Mouse (Mus musculus): Measurements from ENCODE around the gene Zfp933. TPM values are rescaled to one million over a fixed set of nuclear protein-coding genes. Genes with fewer than 3 reads are reported as not detected.

Gene Zfp933
- total RNA-seq (2014; rRNA removed; ENCODE audit: low replicate concordance) (3.4 and 3.5 TPM in 2 replicates), polyA plus RNA-seq (2015; fragmentation: Nextera tagmentation; extraction: Ambion mirVana) (5.1 and 7.1 TPM in 2 replicates)

DNA sequence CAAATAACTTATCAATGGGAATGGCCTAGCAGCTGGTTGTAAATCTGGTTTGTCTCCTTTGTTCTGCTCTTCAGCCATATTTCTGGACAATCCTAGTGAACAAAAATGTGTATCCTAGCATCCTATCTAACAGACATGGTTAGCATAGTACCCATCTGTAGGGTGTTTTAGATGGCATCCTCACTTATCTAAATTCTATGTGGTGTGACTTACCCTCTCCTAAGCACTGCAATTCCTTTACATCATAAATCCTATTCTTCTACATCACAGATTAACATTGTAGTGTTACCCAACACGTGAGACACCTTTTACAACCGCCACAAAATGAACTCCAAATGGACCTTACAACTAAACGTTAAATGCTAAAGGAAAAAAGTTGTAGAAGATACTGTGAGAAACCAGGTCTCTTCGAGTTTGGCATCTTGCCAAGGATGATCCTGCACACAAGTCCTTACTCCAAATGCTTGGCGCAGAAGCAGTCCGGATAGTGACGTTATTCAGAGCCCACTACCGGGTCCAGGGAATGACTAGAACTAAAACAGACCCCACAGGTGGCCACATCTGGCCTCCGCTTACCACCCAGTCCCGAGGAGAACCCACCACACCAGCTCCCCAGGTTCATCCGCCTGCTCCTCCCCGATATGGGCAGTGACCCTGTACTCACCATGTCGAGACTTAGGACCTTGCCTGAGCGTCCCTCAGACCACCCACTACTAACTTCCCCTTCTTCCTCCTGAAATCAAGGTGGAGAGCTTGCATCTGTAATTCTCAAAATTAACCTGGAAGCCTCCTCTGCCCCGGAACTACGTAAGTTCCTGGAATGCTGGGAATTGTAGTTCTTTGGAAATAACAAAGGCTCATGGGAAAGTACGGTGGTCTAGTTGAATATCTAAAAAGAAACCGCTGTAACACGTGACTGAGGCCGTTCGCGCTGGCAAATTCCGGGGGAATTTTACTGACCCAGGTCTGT is at the start of gene Zfp933:
Gene Zfp933, minus strand, starts transcription at position 753 of the 970 bp plus-strand sequence.
- H3K4me1 ChIP-seq (ENCODE audit: control insufficient read depth, insufficient read depth): peaks cover 14% of the 10 kb centered on the region
- peaks cover 16% of the 10 kb centered on the region for H3K36me3 ChIP-seq (replicated peaks; ENCODE audit: control insufficient read depth, insufficient read depth, low read length)
- peak within 1 kb of the TSS; percentile 62 for H3K9ac ChIP-seq (replicated peaks; ENCODE audit: low read depth, low read length)
- 2% methylated on average over 23 of the region's 23 CpGs for WGBS
- H3K9me3 ChIP-seq (replicated peaks; ENCODE audit: control insufficient read depth, low read length): no peaks in the 10 kb centered on the region
- peak; percentile 97 for DNase-seq (ENCODE audit: low spot score)
- H3K4me3 ChIP-seq (ENCODE audit: low read depth, low read length): peak within 1 kb of the TSS; percentile 68
- H3K27me3 ChIP-seq (ENCODE audit: control insufficient read depth, insufficient read depth, low read length): no peaks in the 10 kb centered on the region
- H3K27ac ChIP-seq (ENCODE audit: low read depth): peak within 1 kb of the TSS; percentile 78
- H3K4me2 ChIP-seq (ENCODE audit: low read depth, low read length): peak within 1 kb of the TSS; percentile 84
- ATAC-seq (ENCODE audit: insufficient read depth, low read depth): peak; percentile 92
- TF ChIP-seq EP300 (IDR thresholded peaks at IDR 0.05; ENCODE audit: low read depth) (no peak), CTCF (IDR thresholded peaks at IDR 0.05; ENCODE audit: low read depth) (no peak)

DNA sequence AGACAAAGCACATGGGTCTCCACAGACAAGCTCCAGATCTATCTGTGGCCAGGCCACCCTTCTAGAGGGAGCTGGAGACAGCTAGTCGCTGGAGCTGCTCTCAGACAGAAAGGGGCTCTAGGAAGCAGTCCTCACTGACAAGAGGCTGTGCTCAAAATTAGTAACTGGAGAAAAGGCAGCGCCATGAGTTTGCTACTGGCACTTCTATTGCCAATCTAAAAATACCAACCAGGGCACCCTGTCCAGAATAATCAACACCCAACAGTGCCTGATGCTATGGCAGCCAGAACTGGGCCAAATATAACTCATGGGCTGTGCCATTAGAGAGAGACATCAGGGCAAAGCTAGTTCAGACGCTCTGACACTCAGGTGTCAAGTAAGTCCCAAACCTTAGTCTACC is 49.2 kb upstream of the Zfp933 start:
- no peak overlapping the region for H3K4me2 ChIP-seq (ENCODE audit: low read depth, low read length)
- H3K27ac ChIP-seq (ENCODE audit: low read depth): peak overlapping the region; percentile 98
- peaks cover 54% of the 10 kb centered on the region for H3K4me1 ChIP-seq (ENCODE audit: control insufficient read depth, insufficient read depth)
- peak overlapping the region; percentile 44; the same call in 1 of the 2 replicates for H3K9ac ChIP-seq (replicated peaks; ENCODE audit: low read depth, low read length)
- 39% methylated on average over 3 of the region's 3 CpGs for WGBS
- peak; percentile 78 for ATAC-seq (ENCODE audit: insufficient read depth, low read depth)
- TF ChIP-seq CTCF (IDR thresholded peaks at IDR 0.05; ENCODE audit: low read depth) (no peak), EP300 (IDR thresholded peaks at IDR 0.05; ENCODE audit: low read depth) (peak; percentile 86)
- no peaks in the 10 kb centered on the region for H3K27me3 ChIP-seq (ENCODE audit: control insufficient read depth, insufficient read depth, low read length)
- DNase-seq (ENCODE audit: low spot score): peak; percentile 88
- no peaks in the 10 kb centered on the region for H3K9me3 ChIP-seq (replicated peaks; ENCODE audit: control insufficient read depth, low read length)
- H3K36me3 ChIP-seq (replicated peaks; ENCODE audit: control insufficient read depth, insufficient read depth, low read length): peaks cover 75% of the 10 kb centered on the region
- H3K4me3 ChIP-seq (ENCODE audit: low read depth, low read length): no peak overlapping the region

GRCm38 (mm10) chr4:147896411-147896810 is 48.2 kb upstream of the Zfp933 start:
- no peaks in the 10 kb centered on the region for H3K27me3 ChIP-seq (ENCODE audit: control insufficient read depth, insufficient read depth, low read length)
- DNase-seq (ENCODE audit: low spot score): peak; percentile 81
- peaks cover 54% of the 10 kb centered on the region for H3K4me1 ChIP-seq (ENCODE audit: control insufficient read depth, insufficient read depth)
- no peak for TF ChIP-seq EP300 (IDR thresholded peaks at IDR 0.05; ENCODE audit: low read depth)
- TF ChIP-seq CTCF (IDR thresholded peaks at IDR 0.05; ENCODE audit: low read depth): no peak
- H3K4me2 ChIP-seq (ENCODE audit: low read depth, low read length): no peak overlapping the region
- peaks cover 78% of the 10 kb centered on the region for H3K36me3 ChIP-seq (replicated peaks; ENCODE audit: control insufficient read depth, insufficient read depth, low read length)
- 8% methylated on average over 1 of the region's 1 CpGs for WGBS
- ATAC-seq (ENCODE audit: insufficient read depth, low read depth): peak; percentile 79
- no peak overlapping the region for H3K9ac ChIP-seq (replicated peaks; ENCODE audit: low read depth, low read length)
- H3K27ac ChIP-seq (ENCODE audit: low read depth): peak overlapping the region; percentile 98
- no peak overlapping the region for H3K4me3 ChIP-seq (ENCODE audit: low read depth, low read length)
- no peaks in the 10 kb centered on the region for H3K9me3 ChIP-seq (replicated peaks; ENCODE audit: control insufficient read depth, low read length)

DNA sequence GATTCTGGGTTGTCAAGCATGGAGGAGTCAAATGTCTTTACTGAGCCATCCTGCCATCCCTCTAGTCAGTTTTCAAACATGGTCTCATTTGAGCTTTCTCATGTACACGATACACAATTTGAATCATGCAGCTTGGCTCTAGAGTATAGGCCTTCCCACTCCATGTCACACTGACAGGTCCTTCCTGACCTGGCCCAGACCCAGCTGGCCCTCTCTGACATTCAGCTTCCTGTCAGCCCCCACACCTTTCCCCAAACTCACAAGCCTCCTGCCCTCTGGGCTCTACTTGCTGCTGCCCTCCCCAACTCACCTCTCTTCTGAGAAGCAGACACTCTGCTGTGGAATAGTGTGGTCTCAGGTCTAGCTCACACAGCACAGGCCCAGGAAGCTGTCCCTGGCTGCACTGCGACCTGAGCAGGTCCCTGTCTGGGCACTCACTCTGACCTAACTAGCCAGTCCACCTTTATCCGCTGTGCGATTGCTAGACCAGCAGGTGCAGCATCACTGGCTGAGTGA is 47.7 kb upstream of the Zfp933 start:
- peaks cover 51% of the 10 kb centered on the region for H3K4me1 ChIP-seq (ENCODE audit: control insufficient read depth, insufficient read depth)

GRCm38 (mm10) chr4:147890341-147890740 is 42.2 kb upstream of the Zfp933 start:
- no peak for DNase-seq (ENCODE audit: low spot score)
- ATAC-seq (ENCODE audit: insufficient read depth, low read depth): peak; percentile 49; the same call in 1 of the 2 replicates
- no peaks in the 10 kb centered on the region for H3K27me3 ChIP-seq (ENCODE audit: control insufficient read depth, insufficient read depth, low read length)
- no peak overlapping the region for H3K4me2 ChIP-seq (ENCODE audit: low read depth, low read length)
- no peaks in the 10 kb centered on the region for H3K9me3 ChIP-seq (replicated peaks; ENCODE audit: control insufficient read depth, low read length)
- H3K36me3 ChIP-seq (replicated peaks; ENCODE audit: control insufficient read depth, insufficient read depth, low read length): peaks cover 93% of the 10 kb centered on the region
- no peak overlapping the region for H3K9ac ChIP-seq (replicated peaks; ENCODE audit: low read depth, low read length)
- H3K4me1 ChIP-seq (ENCODE audit: control insufficient read depth, insufficient read depth): peaks cover 2% of the 10 kb centered on the region; the same call in 1 of the 2 replicates
- TF ChIP-seq CTCF (IDR thresholded peaks at IDR 0.05; ENCODE audit: low read depth): no peak
- no peak for TF ChIP-seq EP300 (IDR thresholded peaks at IDR 0.05; ENCODE audit: low read depth)
- WGBS: 50% methylated on average over 6 of the region's 6 CpGs
- H3K4me3 ChIP-seq (ENCODE audit: low read depth, low read length): no peak overlapping the region
- H3K27ac ChIP-seq (ENCODE audit: low read depth): peak overlapping the region; percentile 8; the same call in 1 of the 2 replicates

More for the DNA sequence above, 47.7 kb upstream of the Zfp933 start:
- 45% methylated on average over 4 of the region's 4 CpGs for WGBS
- no peaks in the 10 kb centered on the region for H3K27me3 ChIP-seq (ENCODE audit: control insufficient read depth, insufficient read depth, low read length)
- DNase-seq (ENCODE audit: low spot score) (peak; percentile 15), ATAC-seq (ENCODE audit: insufficient read depth, low read depth) (peak; percentile 31)
- no peak overlapping the region for H3K4me2 ChIP-seq (ENCODE audit: low read depth, low read length)
- H3K9ac ChIP-seq (replicated peaks; ENCODE audit: low read depth, low read length): peak overlapping the region; percentile 41; the same call in 1 of the 2 replicates
- no peaks in the 10 kb centered on the region for H3K9me3 ChIP-seq (replicated peaks; ENCODE audit: control insufficient read depth, low read length)
- H3K4me3 ChIP-seq (ENCODE audit: low read depth, low read length): no peak overlapping the region
- H3K36me3 ChIP-seq (replicated peaks; ENCODE audit: control insufficient read depth, insufficient read depth, low read length): peaks cover 83% of the 10 kb centered on the region
- H3K27ac ChIP-seq (ENCODE audit: low read depth): peak overlapping the region; percentile 98
- no peak for TF ChIP-seq CTCF (IDR thresholded peaks at IDR 0.05; ENCODE audit: low read depth)
- no peak for TF ChIP-seq EP300 (IDR thresholded peaks at IDR 0.05; ENCODE audit: low read depth)
